Mouse (Mus musculus) CD8-positive naive resting alpha-beta T cell, adult 2 months (primary cell): Measurements from ENCODE around the gene Cygb.

Source experiments
- DNase-seq, 2 experiments: peaks; one replicate each; pipeline ENCODE4 v3.0.0; 2022; ENCODE audit warnings: low read depth in 2 of 2, low spot score in 2 of 2

Cygb gene

GRCm38 (mm10) chr11:116657311-116658223 is 3.5 kb upstream of the Cygb start:
- DNase-seq, result no peak

GRCm38 (mm10) chr11:116656348-116657191 is 2.5 kb upstream of the Cygb start:
- no peak for DNase-seq

GRCm38 (mm10) chr11:116653709-116654221 is 348 bp downstream of the Cygb start:
- DNase-seq, result no peak

GRCm38 (mm10) chr11:116653234-116653633 is 879 bp downstream of the Cygb start, which contains the start of gene Prcd:
Gene Prcd (plus strand): TSS chr11:116653534.
- no peak for DNase-seq

- no peak for DNase-seq
Observed at GRCm38 (mm10) chr11:116652330-116653098, 1.6 kb downstream of the Cygb start.

GRCm38 (mm10) chr11:116651339-116651738 is 2.8 kb downstream of the Cygb start:
- no peak for DNase-seq

GRCm38 (mm10) chr11:116650811-116651210 is 3.3 kb downstream of the Cygb start:
- no peak for DNase-seq

- DNase-seq, result no peak
Observed at GRCm38 (mm10) chr11:116649711-116650337, 4.3 kb downstream of the Cygb start.

- DNase-seq, result no peak
Observed at GRCm38 (mm10) chr11:116648976-116649375, 5.1 kb downstream of the Cygb start.

- DNase-seq, result no peak
Observed at GRCm38 (mm10) chr11:116648213-116648921, 5.7 kb downstream of the Cygb start.

GRCm38 (mm10) chr11:116647340-116647991 is 6.6 kb downstream of the Cygb start:
- DNase-seq, result no peak

- no peak for DNase-seq
Observed at GRCm38 (mm10) chr11:116646771-116647170, 7.3 kb downstream of the Cygb start.

- DNase-seq, result no peak
Observed at GRCm38 (mm10) chr11:116646136-116646535, 8.0 kb downstream of the Cygb start.

GRCm38 (mm10) chr11:116645446-116646110 is 8.5 kb downstream of the Cygb start:
- DNase-seq, result no peak

- no peak for DNase-seq
Observed at GRCm38 (mm10) chr11:116644225-116645112, 9.6 kb downstream of the Cygb start.

GRCm38 (mm10) chr11:116643579-116644224 is 10.4 kb downstream of the Cygb start:
- no peak for DNase-seq
